Mouse (Mus musculus): Measurements from ENCODE around the gene Magi2.

Magi2 gene

DNA sequence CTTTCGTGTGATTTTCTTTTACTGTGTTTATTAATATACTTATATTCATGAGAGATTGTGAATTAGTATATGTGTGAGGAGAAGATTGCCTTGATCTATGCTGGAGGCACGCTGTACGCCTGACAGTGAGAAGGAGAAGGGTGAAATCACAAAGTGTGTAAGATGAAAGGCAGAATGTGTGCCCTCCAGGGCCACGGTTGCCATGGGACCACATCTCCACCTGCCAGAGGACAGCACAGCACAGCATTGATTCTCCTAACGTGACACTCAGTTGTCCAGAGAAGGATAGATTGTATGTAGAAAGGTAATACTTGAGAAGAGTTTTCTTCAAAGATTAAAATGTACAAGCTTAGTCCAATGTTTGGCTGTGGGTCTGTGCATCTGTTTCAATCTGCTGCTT is 847.3 kb downstream of the Magi2 start:
- DNase-seq (ENCODE audit: low read depth, low spot score), result no peak

DNA sequence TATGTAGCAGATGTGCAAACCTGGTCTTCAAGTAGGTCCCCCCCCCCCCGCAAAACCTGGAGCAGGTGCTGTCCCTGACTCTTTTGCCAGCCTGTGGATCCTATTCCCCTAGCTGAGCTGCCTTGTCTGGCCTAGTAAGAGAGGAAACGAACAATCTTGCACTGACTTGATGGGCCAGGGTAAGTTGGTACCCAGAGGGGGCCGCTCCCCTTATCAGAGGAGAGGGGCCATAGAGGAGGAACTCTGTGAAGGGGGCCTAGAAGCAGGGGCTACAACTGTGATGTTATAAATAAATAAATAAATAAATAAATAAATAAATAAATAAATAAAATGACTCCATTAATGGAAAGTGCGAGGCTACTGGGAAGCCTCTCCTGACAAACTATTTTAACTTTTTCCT is 848.0 kb downstream of the Magi2 start:
- no peak for DNase-seq (ENCODE audit: low read depth, low spot score)

DNA sequence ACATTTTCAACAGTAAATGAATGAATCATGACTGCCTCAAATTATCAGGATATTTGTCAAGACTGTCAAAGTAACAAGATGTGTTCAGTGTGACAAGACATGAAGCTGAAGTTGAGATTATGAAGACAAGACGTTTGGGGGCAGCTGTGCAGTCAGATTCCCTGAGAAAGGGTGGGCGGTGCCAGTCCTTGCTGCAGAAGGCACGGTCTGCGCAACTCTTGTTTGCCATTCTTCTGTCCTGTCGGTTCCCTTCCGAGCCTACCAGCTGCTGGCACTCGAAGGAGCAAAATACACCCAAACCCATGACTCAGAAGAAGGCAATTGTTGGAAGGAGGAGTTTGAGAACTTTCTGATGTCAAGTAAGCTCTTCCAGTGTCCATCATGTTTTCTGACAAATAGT is 852.1 kb downstream of the Magi2 start:
- DNase-seq (ENCODE audit: low read depth, low spot score), result no peak

DNA sequence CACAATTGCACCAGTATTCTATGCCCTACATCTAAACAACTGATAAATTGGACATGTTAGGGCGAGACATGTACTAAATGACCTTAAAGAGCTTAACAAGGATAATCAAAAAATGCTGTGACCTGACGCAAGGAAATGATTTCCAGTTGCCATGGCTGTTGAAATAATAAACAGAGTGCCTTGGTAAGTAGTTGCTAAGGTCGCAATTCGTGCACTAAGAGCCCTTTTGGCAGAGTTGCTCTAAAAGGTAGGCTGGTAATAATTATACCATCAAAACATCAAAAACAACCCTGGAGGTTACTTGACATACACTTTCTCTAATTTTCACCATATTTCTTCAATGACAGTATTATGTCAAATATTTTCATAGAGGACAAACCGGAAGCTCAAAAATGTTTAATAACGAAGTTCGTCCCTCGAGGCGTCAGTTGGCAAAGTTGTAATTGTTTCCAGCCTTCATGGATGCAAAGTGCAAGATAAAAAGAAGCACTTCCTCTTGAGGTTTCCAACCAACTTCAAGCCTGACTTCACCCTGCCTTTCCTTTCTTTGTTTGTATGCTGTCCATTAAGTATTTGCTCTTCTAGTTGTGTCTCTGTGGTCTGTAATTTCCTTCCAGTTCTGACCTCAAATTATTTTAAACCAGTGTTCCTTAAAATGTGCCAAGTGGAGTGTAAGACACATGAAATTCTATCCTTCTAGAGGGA is 853.9 kb downstream of the Magi2 start:
- no peak for DNase-seq (ENCODE audit: low read depth, low spot score)

DNA sequence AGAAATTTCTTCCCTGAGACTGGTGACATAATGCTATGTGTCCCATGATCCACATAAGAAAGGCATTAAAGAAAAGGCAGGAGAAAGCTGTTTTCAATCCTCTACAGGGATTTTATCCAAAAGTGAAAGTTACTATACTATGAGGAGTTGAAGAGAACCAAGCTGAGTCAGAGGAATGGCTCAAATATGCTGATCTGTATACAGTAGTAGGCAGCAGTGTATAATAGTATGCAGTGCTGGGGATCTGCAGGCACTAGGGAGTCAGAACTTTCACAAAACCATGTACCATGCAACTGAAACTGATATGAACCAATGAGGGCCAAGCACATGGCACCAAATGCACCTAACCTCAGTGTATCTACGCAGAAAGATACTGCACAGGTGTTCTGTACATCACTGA is 855.5 kb downstream of the Magi2 start:
- no peak for DNase-seq (ENCODE audit: low read depth, low spot score)

DNA sequence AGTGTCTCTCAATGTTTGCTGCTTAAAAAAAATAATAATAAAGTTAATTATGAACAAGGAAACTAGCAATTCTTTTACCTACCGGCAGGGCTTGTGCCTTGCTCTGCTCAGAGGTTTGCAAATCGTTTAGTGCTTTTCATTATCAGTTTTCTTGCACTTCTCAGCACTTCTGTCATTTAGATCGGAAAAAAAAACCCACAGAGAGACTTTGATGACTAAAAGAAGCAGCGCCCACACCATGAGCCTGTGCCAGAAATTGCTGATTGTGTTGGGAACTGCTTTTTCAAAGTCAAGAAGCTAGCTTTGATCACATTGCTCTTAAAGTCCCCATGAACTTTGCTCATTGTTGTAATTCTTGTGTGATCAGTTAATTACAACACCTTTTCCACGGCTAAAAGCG is 860.2 kb downstream of the Magi2 start:
- no peak for DNase-seq (ENCODE audit: low read depth, low spot score)

DNA sequence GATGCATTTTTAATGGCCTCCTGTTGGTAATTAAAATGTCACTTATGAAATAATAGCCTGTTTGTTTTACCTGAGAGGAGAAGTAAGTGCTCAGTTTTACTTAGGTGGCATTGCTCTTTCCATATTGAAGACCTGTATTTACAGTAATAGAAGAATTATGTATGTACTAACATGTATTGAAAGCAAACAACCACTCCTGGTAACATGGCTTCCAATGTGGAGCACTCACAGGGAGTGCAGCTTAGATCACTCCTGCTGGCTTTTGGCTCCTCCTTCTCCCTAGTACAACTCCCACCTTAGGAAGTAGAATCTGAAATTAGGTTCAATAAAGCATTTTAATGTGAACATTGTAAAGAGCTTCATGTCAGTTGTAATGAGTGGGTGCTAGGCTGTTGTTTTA is 877.0 kb downstream of the Magi2 start:
- DNase-seq (ENCODE audit: low read depth, low spot score), result no peak

DNA sequence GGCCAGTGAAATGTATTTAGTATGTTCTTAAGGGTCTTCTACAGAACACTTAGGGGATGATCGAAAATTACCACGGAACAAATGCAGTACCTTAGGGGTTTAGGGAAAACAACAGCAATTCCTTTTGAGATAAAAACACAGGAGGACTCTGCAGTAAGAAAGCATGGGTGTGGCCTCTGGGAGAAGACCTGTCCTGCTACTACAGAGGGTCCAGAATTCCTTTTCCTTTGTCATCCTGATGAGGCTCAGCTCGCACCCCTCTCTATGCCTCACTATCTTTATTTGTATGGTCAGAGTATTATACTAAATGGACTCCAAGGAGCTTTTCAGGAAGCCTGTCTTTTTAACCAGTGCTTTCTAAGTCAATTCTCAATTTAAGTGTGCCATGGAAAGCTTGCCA is 877.7 kb downstream of the Magi2 start:
- no peak for DNase-seq (ENCODE audit: low read depth, low spot score)

DNA sequence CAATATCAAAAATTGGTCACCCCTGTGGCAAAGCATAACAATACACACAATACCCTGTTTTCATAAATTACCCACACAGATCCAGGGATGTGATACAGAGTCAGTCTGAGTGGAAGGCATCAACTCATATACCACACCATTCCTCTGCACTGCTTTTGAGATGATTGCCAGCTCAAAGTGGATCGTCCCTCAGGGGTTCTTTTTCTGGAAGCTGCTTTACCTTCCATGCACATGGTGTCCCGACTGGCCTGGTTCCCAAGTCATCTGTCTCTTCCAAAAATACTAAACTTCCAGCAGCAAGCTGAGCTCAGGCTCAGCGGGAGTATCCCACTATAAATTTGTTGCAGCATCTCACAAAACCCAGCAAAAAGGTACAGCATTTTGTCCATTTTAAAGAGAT is 882.7 kb downstream of the Magi2 start:
- no peak for DNase-seq (ENCODE audit: low read depth, low spot score)

DNA sequence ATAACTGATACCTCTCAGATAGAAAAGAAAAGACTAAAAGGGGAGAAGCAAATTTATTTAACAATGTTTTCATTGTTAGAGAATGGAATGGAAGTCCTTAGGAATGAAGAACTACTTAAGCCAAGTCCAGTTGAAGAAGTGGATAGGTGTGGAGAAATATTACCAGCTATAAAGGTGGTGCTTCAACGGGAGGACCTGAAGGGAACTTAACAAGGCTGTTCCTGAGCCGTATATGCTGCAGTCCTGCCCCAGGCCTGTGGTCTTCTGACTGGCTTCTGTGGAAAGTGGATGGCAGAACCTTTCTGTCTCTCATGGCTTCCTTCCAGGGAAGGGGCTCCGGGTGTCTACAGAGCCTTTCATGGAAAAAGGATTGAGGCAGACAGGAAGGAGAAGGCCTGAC is 890.3 kb downstream of the Magi2 start:
- no peak for DNase-seq (ENCODE audit: low read depth, low spot score)

DNA sequence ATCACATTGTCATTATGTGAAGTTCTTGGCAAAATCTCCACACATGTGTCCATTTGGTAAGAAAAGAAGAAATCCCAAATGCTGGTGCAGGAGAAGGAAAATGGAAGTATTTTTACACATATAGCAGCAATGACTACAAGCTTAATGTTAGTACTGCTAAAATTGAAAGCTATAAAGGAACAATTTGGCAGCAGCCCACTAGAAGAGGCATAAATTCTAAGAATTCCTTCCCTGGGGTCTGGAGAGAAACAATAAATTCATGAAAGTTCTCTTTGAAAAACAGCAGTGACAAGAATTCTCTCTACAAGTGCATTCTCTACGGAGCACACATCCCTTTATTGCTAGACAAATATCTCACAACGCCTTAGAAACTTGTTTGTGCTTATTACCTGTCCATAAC is 913.4 kb downstream of the Magi2 start:
- no peak for DNase-seq (ENCODE audit: low read depth, low spot score)

DNA sequence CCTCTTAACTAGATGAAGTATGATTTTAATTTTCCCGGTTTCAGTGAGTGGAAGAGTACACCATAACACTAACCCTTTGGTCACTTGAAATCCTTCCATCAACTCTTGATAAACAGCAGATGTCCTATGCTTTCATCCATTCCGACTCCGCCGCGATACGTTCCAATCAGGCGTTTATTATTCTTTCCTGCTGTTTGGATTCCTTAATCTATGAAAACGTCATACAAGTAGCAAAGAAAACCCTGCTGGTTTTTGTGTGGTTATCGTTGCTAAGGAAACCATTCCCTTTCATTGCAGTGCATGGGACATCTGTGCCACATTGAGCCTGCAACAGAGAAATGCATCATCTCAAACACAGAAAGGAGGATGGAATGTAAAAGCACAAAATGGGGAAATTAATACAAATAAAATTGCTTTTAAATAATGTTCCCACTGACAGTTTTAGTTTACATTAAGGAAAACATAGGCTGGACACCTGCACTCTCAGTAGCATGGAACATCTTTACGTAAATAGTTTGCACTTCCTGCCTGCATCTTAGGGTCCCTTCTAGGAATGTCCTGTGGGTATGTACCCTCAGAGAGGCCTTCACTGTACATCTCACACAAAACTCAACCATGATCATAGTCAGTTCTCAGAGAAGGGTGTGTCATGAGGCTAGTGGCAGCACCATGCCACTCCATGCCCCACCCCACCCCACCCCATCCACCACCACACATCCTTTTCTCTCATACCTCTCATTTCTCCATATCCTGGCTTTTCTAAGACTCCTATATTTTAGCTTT is 914.0 kb downstream of the Magi2 start:
- DNase-seq (ENCODE audit: low read depth, low spot score), result no peak

DNA sequence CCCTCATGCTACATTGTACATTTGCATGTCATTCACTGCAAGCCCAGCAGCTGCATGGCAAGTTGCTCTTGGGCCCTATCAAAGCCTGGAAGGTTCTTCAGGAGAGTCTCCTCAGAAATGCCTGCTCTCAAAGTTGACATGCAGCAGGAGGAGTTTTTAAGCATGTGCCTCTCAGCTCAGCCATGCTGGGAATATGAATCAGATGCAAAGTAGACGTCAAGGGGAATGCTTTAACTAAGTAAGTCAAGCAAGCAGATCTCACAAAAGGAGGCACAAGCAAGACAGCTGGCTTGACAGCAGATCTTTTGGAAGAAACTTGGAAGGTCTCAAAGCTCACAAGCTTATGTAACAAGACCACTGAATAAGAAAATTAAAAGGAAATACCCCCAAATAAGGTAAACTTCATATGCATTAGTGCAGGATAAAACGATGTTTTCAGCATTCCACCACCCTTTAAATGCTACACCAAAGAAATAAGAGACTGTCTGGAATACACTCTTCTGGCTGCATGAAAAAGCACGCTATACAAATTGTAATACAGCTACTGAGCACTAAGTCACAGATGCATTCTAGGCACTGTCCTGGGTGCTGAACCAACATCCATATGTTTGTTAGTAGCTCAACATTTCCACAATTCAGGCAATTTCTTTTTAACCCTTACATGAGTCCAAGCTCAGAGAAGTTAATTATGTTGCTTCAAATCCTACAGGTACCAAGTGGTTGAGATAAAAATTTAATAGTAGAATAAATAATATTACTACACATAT is 926.7 kb downstream of the Magi2 start:
- DNase-seq (ENCODE audit: low read depth, low spot score), result no peak

DNA sequence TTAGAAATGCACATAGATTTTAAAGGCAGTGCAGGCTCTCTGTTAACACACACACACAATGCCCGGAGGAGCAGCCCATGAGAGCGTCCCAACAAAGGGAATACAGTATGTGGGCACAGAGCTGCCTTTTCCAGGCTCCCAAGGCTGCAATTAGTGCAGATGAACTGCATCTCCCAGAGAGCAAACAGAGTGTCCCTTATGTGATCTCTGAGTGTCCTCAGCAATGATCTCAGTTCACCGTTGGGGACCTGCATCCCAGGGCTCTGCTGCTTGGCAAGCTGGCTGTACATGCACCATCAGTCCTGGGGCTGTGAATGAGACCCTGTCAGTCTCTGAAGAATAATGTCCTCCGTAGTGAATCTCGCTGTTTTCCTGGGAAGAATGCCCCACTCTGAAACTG is 969.9 kb downstream of the Magi2 start:
- DNase-seq (ENCODE audit: low read depth, low spot score), result no peak

DNA sequence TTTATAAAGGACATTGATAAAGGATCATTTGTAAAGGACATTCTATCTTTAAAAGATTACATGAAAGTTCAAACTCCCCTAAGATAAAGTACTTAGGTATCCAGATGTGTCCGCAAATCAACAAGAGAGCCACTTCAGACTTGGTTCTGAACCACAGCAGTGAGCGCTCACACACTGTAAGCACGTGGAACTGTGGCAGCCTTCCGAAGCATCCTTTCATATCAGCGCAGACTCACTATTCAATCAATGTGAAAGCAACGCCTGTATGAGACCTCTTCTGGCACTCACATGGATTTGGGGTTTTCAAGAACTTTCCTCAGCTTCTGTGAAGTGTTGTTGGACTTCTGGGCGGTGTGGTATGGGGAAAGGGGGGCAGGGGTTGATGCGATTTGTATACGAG is 970.6 kb downstream of the Magi2 start:
- no peak for DNase-seq (ENCODE audit: low read depth, low spot score)

DNA sequence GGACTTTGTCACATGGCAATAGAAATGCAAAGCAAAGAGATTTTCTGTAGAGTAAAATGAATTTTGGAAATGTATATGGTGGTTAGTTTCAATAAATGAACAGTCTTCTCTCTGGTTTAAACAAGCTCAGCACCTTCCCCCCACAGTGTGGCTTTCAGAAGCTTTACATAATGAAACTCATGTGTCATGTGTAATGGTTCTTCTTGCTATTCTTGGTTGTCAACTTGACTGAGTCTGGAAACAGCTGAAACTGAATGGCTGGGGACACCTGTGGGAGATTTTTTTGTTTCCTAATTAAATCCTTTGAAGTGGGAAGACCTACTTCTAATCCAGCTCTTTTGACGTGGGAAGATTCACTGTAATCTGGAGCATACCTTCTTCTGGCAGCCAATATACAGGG is 974.5 kb downstream of the Magi2 start:
- DNase-seq (ENCODE audit: low read depth, low spot score), result no peak

DNA sequence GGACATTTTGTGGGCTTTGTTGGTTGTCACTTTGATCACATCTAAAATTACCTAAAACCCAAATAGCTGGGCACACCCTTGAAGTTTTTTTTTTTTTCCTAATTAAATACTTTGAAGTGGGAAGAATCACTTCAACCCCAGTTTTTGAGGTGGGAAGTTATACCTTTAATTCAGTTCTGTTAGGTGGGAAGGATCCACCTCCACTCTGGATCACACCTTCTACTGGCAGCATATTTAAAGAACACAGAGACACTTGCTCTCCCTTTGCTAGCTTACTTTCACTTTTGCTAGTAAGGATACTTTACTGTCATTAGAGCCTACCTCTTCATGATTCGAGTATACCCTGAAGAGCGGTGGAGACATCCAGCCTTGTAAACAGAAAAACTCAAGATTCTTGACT is 981.3 kb downstream of the Magi2 start:
- no peak for DNase-seq (ENCODE audit: low read depth, low spot score)

DNA sequence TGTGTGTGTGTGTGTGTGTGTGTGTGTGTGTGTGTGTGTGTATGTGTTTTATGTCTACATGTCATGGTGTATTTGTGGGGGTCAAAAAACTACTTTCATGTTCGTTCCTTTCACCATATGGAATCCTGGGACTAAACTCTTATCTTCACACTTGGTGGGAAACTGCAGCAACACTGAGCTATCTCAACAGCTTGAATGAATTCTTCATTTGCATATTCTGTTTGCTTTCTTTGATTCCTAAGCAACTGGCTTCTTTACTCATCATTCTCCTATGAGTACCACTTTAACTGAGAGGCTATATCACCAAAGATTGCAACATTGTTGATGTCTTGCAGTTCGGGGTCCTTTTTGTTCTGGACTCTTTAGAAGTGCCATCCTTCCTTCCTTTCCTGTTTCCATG is 986.5 kb downstream of the Magi2 start:
- no peak for DNase-seq (ENCODE audit: low read depth, low spot score)

DNA sequence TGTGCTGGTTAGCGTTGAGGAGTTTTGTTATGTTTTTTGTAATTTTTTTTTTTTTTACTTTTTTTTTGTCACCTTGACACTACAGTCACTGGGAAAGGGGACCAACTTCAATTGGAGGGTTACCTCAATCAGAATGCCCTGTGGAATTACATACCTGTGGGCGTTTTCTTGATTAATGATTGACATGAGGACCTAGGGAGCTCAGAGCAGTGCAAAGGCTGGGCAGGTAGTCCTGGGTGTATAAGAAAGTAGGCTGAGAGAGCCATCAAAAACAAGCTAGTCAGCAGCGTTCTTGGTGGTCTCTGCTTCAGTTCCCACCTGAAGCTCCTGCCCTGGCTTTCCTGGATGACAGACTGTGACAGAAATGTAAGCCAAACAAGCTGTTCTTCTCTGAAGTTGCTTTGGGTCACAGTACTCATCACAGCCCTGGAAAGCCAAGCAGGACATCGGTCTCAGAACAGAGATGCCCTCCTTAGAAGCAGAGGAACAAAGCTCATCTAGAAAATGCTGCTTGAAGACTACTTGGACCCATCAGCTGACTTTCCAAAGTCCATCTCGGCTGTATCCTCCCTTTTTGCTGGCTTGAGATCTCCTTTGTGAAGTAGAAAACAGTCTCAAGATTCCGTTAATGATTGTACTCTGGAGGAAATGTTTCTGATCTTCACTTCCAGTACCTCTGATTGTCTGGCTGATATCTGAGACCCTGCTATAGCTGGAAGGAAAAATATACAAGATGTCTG is 999.8 kb downstream of the Magi2 start:
- no peak for DNase-seq (ENCODE audit: low read depth, low spot score)

DNA sequence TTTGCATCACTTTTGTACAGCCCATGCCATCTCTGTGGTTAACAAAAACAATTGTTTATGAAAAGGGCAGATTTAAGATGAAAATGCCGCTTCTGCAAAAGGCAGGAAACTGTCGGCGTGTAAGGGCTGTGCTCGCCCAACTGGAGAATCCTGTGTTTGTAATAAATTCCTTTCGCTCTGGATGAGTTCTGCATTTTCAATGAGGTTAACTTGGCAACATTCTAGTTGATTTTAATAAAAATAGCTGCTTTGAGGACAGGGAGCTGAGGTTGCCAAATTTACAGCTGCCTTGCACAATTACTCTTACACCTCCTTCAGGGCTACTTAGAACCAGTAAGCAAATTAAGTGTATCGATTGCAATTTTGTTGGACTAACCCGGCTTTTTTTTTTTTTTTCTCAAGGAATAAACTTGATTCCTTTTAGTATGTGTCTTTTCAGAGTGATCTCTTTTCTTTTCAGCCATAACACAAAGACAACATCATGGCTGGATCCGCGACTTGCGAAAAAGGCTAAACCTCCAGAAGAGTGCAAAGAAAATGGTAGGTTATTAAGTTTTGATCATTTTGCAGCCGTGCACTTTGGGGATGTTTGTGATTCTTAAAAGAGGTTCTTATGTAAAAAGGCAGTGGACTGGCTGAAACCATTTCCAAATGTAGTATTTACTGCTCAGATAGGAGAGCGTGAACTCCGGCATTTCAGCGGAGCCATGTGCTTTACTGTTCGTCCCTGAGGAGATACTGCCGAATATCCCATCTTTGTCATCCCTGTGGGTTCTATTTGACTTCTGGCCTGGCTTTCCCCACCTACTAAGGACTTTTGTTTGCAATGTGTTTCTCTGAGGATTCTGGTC is 1001.3 kb downstream of the Magi2 start:
- DNase-seq (ENCODE audit: low read depth, low spot score), result no peak

DNA sequence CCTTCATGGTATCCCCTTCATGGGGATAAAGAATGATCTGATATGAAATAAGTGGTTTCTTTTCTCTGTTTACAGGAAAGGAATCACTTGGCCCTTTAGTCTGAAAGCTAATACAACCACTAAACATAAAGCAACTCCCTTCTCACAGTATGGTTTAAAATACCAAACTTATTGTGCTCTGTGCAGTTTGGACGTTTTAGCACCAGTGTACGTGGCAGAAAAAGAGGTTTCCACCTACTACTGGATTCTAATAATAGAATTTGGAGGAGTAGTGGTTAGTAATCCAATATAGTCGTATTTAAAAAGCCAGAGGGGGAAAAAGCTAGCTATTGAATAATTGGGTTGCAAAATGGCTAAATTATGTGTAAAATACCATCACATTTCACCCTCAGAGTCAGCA is 1005.1 kb downstream of the Magi2 start:
- DNase-seq (ENCODE audit: low read depth, low spot score), result no peak

Data from WW6 (cell line).